ENCODE assay signal across 15 mouse cellular contexts in genomic region chr3:80084168-80084567, GRCm38 (mm10).
DNase-seq lines count a peak whose midpoint lies in the region.
"Had no signal": no experiment of that assay in that cellular context is flagged by ENCODE, and none has a peak within 500 bp of the region (broad histone marks: within the 10 kb centered on the region; RNA-seq: fewer than 3 reads in every experiment).

No protein-coding gene starts in this region.

- peak; percentile 39 for DNase-seq in layer of hippocampus, adult 11-12 months (ENCODE audit: low spot score)
- no peak for DNase-seq in layer of hippocampus, adult 9-10 months (ENCODE audit: low spot score)
- DNase-seq in brain, embryonic 18.5 days (ENCODE audit: low read depth, low spot score): peak; percentile 22
- peak; percentile 49 for DNase-seq in layer of hippocampus, adult 9-11 months
- peak; percentile 30 to 53 for DNase-seq in right cerebral cortex, postnatal 10 days (ENCODE audit: low spot score in 2 of 2)
- DNase-seq in thymus, postnatal 0 days (ENCODE audit: low spot score): no peak
- DNase-seq in urinary bladder, postnatal 4 days (ENCODE audit: low spot score in 2 of 2): no peak
- no peak for DNase-seq in spleen, postnatal 36 days (ENCODE audit: low spot score in 2 of 2)
- DNase-seq: adrenal gland, postnatal 36 days; cerebellum, postnatal 10 days; heart, postnatal 14 days; kidney, postnatal 14 days; lung, adult 2 months; lung, postnatal 4 days; thymus, postnatal 4 days had no signal

Comparison
In these comparisons a context has a peak if more than half of its experiments do, and no peak if none do; other contexts are left out.
1. DNase-seq: peak in layer of hippocampus, adult 11-12 months (single experiment), brain, embryonic 18.5 days (single experiment), layer of hippocampus, adult 9-11 months (single experiment) and right cerebral cortex, postnatal 10 days (2 of 2); none in layer of hippocampus, adult 9-10 months (single experiment), thymus, postnatal 0 days (single experiment), urinary bladder, postnatal 4 days (0 of 2) and spleen, postnatal 36 days (0 of 2).